Mouse (Mus musculus): ENCODE data around the gene Gna15. TPM values are rescaled to one million over a fixed set of nuclear protein-coding genes. Genes with fewer than 3 reads are reported as not detected.

Gene Gna15
- total RNA-seq, 1 experiment from 2014 or later = 13.4 TPM

DNA sequence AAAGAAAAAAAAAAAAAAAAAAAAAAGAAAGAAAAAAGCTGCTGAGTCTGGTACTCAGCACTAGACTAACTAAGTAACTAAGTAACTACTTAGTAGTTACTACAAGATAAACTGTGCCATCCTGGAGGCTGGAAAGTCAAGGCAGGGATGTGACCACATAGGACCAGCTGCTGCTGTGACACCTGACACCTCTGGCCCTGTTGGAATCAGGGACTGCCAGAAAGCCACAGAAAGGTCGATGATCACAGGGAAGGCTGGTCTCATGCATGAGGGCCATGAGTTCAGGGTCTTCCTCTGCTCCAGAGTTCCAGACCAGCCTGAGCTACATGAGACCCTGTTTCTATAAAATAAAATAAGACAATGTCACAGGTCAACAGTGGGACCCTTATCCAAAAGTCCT lies 33.5 kb upstream of the Gna15 start:
- ATAC-seq (ENCODE audit: extremely low read depth, insufficient number of reproducible peaks, low FRiP score, poor library complexity, severe bottlenecking) = no peak

DNA sequence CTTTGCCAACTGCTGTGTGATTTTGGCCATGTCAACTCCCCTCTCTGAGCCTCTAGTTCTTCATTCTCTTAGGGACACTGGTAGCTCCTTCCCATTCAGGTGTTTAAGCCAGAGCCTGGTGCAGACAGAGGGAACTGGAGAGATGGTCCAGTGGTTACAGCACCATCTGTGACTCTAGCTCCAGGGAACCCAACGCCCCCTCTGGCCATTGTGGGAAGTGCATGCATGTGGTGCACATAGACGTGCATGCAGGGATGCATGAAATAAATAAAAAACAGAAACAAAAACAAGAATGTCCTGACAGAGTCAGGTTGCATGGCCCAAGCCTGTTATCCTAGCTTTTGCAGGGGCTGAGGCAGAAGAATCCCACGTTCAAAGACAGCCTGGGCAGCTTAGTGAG lies 32.3 kb upstream of the Gna15 start:
- ATAC-seq (ENCODE audit: extremely low read depth, insufficient number of reproducible peaks, low FRiP score, poor library complexity, severe bottlenecking) = no peak

DNA sequence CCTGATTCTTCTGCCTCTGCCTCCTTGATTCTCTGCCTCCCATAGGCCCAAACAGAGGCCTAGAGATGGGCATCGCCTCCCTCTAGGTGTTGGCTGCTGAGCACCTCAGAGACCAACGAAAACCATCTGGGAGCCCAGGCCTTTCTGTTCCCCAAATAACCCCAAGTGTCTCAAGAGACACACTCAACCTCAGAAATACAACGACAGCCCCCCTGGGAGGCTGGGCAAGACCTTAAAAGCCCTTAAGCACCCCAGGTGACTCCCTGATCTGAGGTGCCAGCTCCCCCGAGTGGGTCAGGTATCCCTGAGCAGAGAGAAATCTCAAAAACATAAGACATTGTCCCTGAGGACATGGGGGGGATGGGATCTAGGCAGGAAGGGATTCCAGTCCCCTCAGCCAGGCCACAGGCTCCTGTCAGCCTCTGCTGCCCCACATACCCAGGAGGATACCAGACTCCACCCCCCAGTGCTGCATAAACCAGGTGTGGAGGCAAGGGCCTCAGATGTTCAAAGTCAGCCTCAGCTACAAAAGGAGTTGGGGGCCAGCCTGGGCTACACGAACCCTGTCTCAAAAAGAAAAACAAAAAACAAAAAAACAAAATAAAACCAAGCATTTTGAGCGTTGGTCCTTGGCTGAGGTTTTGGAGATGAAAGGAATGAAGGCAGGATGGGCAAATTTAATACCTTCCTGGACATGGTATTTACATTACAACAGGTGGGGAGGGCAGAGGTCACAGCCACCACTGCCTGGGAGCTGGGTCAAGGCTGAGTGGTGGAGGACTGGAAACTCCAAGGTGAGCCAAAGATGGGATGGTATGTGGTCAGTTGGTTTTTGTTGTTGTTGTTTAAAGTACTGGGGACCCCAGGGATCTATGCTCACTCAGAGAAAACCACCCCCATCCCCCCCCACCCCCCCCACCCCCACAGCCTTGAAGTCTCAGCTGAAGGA lies 30.1 kb upstream of the Gna15 start:
- ATAC-seq (ENCODE audit: extremely low read depth, insufficient number of reproducible peaks, low FRiP score, poor library complexity, severe bottlenecking) = no peak

DNA sequence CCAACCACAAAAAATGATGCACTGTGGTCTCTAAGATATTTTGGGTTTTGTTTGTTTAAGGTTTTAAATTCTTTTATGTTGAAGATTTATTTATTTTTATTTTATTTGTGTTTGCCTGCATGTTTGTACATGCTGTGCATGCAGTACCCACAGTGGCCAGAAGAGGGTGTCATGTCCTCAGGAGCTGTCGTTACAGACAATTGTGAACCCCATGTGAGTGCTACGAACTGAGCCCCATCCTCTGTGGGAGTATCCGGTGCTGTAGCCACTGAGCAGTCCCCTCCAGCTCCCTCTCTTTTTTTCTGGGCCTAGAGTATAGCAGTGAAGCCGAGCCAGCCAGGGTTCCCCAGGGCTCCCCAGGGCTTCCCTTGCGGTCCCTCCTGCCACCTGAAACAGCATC lies 29.2 kb upstream of the Gna15 start:
- ATAC-seq (ENCODE audit: extremely low read depth, insufficient number of reproducible peaks, low FRiP score, poor library complexity, severe bottlenecking) = no peak

DNA sequence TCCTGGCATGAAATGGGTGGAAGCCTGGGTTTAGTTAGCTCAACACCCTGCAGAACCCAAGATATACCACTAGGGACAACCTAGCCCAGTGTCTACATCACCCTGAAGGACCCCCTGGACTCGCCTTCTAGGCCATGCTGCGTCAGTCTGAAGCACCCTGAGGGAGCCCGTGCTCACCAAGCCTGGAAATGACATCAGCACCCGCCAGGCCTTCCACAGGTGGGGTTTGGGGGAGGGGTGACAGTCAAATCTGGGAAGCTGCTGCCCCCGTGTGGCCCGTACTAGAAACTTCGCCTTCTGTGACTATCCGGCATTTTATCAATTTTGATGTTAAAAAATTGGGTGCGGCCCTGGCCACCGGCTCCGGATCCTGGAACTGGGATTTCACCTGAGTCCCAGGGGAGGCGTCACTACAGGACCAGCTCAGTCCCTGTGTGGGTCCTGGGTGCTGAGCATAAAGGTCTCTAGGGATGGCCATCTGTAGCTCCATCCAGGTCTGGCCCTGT lies 27.6 kb upstream of the Gna15 start:
- ATAC-seq (ENCODE audit: extremely low read depth, insufficient number of reproducible peaks, low FRiP score, poor library complexity, severe bottlenecking) = peak; percentile 90

DNA sequence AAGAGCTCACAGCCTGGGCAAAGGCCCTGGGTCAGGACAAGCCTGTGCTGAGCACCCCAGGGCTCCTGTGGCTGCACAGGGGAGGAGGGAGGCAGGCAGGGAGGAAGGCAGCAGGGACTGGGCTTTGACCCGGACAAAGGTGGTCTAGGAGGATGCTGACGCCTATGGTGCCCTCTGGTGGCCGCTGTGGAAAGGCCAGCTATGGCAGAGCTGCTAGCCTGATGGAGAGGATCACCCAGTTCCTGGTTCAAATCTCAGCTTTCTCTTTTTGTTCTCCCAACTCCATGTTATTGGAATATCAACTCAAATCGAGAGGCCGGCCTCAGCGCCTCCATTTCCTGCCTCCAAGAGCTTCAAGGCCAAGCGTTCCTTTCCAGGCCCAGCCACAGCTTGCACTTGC lies 26.2 kb upstream of the Gna15 start:
- ATAC-seq (ENCODE audit: extremely low read depth, insufficient number of reproducible peaks, low FRiP score, poor library complexity, severe bottlenecking) = peak; percentile 42; the same call in 1 of the 2 replicates

DNA sequence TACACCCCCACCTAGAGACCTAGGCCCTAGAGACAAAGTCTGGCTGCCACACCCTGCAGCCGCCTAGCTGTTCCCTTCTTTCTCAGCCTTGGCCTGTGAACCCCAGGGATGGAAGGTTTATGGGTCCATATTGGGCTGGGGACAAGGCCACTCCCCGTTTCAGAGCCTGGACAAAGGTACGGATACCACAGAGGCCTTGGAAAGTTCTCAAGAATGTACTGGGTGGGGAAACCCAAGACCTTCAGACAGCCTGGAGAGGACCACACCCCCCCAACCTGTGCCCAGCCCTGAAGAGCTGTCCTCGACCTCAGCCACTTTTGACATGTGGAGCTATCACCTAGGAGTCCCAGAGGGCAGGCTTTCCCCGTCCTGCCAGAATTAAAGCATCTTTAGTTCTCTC lies 24.9 kb upstream of the Gna15 start:
- ATAC-seq (ENCODE audit: extremely low read depth, insufficient number of reproducible peaks, low FRiP score, poor library complexity, severe bottlenecking) = no peak

DNA sequence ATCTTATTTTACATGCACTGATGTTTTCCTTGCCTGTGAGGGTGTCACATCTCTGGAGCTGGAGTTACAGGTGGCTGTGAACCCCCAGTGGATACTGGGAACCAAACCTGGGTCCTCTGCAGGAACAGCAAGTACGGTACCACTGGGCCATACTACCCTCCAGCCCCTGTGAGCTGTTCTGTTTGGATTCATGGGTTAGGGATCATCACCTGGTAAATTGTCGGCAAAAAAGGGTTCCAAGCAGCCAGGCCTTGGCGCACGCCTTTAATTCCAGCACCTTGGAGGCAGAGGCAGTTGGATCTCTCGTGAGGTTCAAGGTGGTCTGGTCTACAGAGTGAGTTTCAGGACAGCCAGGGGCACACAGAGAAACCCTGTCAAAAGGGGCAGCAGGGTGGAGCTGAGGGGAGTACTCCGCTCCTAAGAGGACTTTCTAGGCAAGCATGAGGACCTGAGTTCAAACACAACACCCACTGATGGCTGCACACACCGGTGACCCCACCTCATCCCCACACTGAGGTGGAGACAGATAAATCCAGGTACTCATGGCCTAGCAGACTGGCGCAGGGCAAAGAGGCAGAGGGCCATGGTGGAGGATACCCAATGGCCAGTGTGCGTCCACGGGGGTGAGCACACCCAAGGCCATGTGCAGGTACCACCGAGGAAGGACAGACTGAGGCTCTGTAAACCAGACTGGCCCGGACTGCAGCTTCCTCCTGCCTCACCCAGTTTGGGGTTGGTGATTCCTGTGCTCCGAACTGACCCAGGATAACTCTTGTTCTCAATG lies 23.0 kb upstream of the Gna15 start:
- ATAC-seq (ENCODE audit: extremely low read depth, insufficient number of reproducible peaks, low FRiP score, poor library complexity, severe bottlenecking) = no peak

DNA sequence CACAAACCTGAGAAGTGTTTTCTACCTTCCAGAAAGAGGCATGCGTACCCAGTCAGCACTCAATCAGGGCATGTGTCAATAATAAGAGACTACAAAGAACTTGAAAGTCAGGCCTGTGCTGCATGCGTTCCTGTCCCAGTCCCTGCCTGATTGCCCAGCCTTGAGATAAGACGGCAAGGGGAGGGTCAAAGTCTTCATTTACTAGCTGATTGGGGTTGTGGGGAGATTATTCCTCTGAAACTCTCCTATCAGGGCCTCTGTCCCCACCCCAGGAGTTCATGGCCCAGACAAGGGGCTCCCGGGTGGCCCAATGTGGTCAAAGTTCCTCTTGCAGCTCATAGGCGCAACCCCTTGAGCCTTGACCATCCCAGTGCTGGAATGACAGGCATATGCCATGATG lies 22.3 kb upstream of the Gna15 start:
- no peak for ATAC-seq (ENCODE audit: extremely low read depth, insufficient number of reproducible peaks, low FRiP score, poor library complexity, severe bottlenecking)

DNA sequence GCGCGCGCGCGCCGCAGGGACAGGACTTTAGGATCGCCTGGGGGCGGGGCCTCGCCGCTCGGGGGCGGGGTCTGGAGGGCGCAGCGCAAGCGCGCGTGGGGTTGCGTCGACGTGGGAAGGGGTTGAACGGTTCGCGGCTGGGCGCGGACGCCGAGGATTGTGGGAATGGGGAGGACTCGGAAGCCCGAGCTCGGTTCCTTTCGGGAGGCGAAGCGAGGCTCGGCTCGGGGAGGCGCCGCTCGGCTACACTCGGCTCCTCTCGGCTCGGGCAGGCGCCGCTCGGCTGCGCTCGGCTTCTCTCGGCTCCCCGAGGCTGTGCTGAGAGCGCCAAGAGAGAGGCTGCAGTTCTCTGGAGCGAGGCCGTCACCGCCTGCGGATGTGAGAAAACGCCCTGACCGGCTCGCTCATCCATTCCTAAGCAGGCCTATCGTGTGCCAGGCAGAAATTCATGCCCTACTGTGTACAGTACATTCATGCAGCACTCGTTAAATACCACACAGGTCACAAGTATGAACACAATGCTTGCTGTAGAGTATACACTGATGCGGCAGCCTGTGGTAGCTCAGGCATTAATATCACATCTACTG lies 21.2 kb upstream of the Gna15 start, which contains the start of gene Gna11:
Gene Gna11 (minus strand): TSS at position 30 of the 587 bp plus-strand sequence.
- peak; percentile 88 for ATAC-seq (ENCODE audit: extremely low read depth, insufficient number of reproducible peaks, low FRiP score, poor library complexity, severe bottlenecking)

DNA sequence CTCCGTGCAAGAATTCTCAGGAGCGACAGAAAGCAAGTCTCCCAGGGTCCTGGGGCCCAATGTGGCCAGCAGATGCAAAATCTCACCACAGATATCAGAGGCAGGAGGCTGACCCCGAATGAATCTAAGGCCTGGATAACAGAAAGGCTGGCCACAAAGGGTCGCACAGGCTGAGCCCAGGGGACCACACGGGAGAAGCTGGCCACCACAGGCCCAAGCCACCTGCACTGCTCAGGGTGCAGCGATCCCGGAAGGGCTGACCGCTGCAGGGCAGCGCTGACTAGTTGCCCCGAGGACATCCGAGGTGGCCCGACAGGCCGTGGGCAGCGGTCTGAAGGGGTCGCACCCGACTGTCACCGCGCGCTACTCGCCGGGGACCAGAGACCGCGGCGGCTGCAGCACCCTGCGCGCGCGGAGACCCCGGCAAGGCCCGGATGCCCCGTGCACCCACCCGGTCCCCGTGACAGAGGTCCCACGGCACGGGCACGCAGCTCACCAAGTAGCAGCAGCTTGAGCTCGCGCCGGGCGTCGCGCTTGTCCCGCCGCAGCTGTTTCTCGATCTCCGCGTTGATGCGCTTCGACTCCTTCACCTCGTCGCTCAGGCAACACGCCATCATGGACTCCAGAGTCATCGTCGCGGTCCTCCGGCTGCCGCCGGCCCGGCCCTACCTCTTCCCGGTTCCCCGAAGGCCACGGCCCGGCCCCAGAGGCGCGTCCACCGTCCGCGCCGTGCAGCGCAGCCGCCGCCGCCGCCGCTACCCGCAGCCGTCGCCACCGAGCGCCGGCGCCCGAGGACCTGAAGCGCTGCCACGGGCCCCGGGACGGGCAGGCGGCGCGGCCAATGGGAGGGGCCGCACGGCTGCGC lies 20.5 kb upstream of the Gna15 start:
- no peak for ATAC-seq (ENCODE audit: extremely low read depth, insufficient number of reproducible peaks, low FRiP score, poor library complexity, severe bottlenecking)

DNA sequence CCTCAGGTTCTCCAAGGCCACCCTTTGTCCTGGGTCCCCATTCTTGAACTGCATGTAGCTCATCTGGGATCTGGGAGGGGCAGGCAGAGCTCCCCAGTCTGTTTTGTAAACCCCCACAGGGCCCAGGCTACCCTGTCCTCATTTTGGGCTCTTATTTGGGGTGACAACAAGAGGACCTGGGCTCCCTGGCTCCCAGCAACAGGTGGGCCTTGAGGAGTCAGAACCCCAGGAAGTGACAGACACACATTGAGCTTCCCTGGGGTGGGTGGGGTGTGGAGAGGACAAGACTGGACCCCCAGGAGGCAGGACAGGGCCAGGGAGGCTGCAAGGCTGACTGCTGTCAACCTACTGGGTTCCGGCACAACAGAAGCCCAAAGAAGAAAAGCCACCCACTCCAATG lies 19.6 kb upstream of the Gna15 start:
- no peak for ATAC-seq (ENCODE audit: extremely low read depth, insufficient number of reproducible peaks, low FRiP score, poor library complexity, severe bottlenecking)

DNA sequence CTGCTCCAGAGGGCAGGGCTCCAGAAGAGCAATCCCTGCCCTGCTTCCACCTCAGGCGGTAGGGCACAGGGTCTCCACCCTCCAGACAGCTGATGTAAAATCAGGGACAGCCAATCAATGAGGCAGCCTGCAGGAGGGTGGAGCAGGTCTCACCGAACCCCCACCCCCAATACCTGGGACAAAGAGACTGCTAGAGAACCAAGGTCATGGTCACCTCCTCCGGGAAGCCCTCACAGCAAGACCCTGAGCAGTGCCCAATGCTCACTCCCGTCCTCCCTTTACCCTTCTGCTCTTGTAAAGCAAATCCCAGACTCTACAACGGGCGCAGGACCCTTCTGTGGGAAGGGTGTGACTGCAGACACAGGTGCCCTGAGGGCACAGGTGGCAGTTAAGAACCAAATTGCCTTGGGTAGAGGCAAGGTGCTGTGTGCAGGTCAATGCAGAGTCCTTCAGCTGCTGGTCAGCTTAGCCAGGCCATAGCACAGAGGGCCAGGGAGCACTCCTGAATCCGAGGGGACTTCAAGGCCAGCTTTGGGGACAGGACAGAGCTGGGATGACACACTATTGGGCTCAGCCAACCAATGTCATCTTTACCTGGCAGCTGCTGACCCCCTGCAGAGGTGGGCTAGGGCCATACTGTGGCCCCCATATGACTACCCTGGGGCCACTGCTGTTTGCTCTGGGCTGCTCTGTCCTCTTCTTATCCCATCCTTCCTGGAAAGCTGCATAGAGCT lies 18.9 kb upstream of the Gna15 start:
- ATAC-seq (ENCODE audit: extremely low read depth, insufficient number of reproducible peaks, low FRiP score, poor library complexity, severe bottlenecking) = no peak

DNA sequence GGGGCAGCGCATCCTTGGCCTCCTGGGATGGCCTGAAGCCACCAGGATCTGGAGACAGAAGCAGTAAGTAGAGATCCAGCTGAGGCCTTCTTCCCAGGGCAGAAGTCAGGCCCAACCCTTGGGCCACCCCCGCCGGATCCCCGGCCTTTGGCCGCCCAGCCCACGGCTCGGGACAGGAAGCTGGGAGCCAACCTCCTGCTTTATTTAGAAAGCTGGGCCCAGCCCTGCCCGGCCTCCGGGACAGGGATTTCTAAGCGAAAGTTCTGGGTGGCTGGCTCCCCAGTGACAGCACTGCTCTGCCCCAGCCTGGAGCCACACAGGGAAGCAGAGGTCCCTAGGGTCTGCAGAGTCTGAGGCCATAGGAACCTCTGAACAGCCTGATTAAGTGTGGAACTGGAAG lies 17.8 kb upstream of the Gna15 start:
- no peak for ATAC-seq (ENCODE audit: extremely low read depth, insufficient number of reproducible peaks, low FRiP score, poor library complexity, severe bottlenecking)

DNA sequence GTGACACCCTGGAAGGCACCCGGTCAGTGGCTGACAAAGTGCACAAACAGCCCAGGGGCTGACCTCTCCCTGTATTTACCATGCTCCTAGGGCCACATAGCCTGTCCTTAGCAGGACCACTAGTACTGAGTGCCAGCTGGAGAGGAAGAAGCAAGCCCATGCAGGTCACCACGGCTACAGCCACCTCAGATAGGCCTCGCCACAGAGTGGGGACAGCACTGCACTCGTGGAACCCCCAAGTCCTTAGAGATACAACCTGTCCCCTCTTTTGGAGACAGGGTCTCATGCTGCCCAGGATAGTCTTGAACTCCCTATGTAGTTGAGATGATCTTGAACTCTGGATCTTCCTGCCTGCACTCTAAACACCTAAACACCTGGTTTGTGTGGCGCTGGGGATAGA lies 17.3 kb upstream of the Gna15 start:
- no peak for ATAC-seq (ENCODE audit: extremely low read depth, insufficient number of reproducible peaks, low FRiP score, poor library complexity, severe bottlenecking)

DNA sequence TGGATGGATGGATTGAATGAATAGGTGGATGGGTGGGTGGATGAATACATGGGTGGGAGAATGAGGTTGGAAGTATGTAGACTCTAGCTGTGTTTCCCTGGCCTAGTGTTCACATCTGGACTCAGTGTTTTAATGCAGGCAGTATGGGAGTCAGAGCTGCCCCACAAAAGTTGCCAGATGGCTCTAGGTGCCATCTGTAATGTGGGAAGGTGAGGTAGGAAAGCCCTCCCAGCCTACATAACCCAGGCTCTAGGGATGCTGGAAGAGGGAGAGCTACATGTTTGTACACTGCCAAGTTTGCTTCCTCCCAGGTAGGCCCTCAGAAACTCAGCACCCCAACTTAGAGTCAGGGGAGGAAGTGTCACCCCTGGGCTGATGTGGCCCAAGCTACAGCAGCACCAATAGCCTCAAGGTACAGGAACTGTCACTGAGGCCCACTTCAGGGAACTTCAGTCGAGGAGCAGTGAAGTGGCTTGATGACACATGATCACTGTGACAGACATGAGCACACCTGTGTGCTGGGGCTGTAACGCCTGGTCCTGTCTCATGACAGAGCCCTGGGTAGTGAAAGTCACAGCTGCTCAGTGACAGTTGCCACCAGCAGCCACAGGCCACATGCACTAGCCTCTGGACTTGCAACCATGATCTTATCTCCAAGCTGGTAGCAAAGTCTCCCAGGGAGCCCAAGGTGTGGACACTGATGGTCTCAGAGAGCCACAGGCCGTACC lies 14.5 kb upstream of the Gna15 start:
- ATAC-seq (ENCODE audit: extremely low read depth, insufficient number of reproducible peaks, low FRiP score, poor library complexity, severe bottlenecking) = 0 out of 2 replicates have a peak, but pooled peaks have one; percentile 17

DNA sequence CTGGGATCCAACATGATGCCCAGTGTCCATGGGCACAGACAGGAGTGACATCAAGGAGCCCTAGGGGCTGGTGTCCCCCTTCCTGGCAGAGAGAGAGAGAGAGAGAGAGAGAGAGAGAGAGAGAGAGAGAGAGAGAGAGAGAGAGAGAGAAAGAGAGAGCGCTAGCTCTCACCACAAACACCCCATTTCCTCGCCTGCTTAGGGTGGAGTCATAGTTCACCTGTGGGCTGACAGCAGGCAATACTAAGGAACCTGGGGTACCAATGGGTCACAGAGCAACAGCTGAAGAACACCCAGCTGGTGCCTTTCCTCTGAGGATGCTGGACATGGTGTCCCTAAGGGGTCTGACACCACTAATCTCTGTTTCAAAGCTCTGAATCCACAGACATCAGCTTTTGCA lies 13.4 kb upstream of the Gna15 start:
- no peak for ATAC-seq (ENCODE audit: extremely low read depth, insufficient number of reproducible peaks, low FRiP score, poor library complexity, severe bottlenecking)
